Mouse (Mus musculus): ENCODE measurements at regions not wholly inside any gene's neighbourhood (a gene's known extent, or its start where the extent isn't known, plus 50 kb on each side); places are given as distances from the start of the nearest gene placed in this dataset.
"Not testable (repeated sequence)": the region's sequence is repeated elsewhere in the genome, so short reads cannot be mapped to it uniquely, and the experiment has no call there.

- WGBS: 41% methylated on average over 8 of the region's 8 CpGs
- no peak for ATAC-seq
Observed at GRCm38 (mm10) chr10:99580191-99580590, 179.3 kb downstream of the Csl start.

GRCm38 (mm10) chr10:99581074-99581473 is 178.4 kb downstream of the Csl start:
- ATAC-seq: no peak
- H3K27me3 ChIP-seq: no peaks in the 10 kb centered on the region
- no peak overlapping the region for H3K4me2 ChIP-seq (replicated peaks)
- no peak overlapping the region for H3K4me3 ChIP-seq (replicated peaks)
- no peaks in the 10 kb centered on the region for H3K9me3 ChIP-seq
- WGBS: 84% methylated on average over 8 of the region's 8 CpGs
- H3K27ac ChIP-seq: no peak overlapping the region
- no peaks in the 10 kb centered on the region for H3K36me3 ChIP-seq
- H3K4me1 ChIP-seq (replicated peaks): no peaks in the 10 kb centered on the region
- H3K9ac ChIP-seq (replicated peaks): no peak overlapping the region

More at GRCm38 (mm10) chr10:99580191-99580590, 179.3 kb downstream of the Csl start:
- H3K4me1 ChIP-seq (replicated peaks): peaks cover 6% of the 10 kb centered on the region
- H3K27ac ChIP-seq: no peak overlapping the region
- no peak overlapping the region for H3K9ac ChIP-seq (replicated peaks)
- no peaks in the 10 kb centered on the region for H3K9me3 ChIP-seq
- H3K36me3 ChIP-seq: no peaks in the 10 kb centered on the region
- H3K4me2 ChIP-seq (replicated peaks): no peak overlapping the region
- no peak overlapping the region for H3K4me3 ChIP-seq (replicated peaks)
- no peaks in the 10 kb centered on the region for H3K27me3 ChIP-seq

GRCm38 (mm10) chr10:99584855-99585254 is 174.6 kb downstream of the Csl start:
- ATAC-seq: no peak
- no peak overlapping the region for H3K4me2 ChIP-seq (replicated peaks)
- WGBS: 83% methylated on average over 2 of the region's 2 CpGs

GRCm38 (mm10) chr10:99592220-99592619 is 167.2 kb downstream of the Csl start:
- Histone ChIP-seq H3K4me3 (replicated peaks) (no peak overlapping the region), H3K9me3 (no peaks in the 10 kb centered on the region), H3K27ac (no peak overlapping the region), H3K4me1 (replicated peaks) (no peaks in the 10 kb centered on the region; the same call in 1 of the 2 replicates), H3K4me2 (replicated peaks) (no peak overlapping the region), H3K9ac (replicated peaks) (no peak overlapping the region), H3K27me3 (no peaks in the 10 kb centered on the region), H3K36me3 (no peaks in the 10 kb centered on the region)
- peak; percentile 81 for ATAC-seq
- WGBS: 41% methylated on average over 9 of the region's 9 CpGs

More at GRCm38 (mm10) chr10:99584855-99585254, 174.6 kb downstream of the Csl start:
- no peaks in the 10 kb centered on the region for H3K9me3 ChIP-seq
- no peaks in the 10 kb centered on the region for H3K4me1 ChIP-seq (replicated peaks)
- no peak overlapping the region for H3K4me3 ChIP-seq (replicated peaks)
- no peak overlapping the region for H3K27ac ChIP-seq
- H3K27me3 ChIP-seq: no peaks in the 10 kb centered on the region
- no peak overlapping the region for H3K9ac ChIP-seq (replicated peaks)
- no peaks in the 10 kb centered on the region for H3K36me3 ChIP-seq

GRCm38 (mm10) chr10:99595659-99596058 is 163.8 kb downstream of the Csl start:
- Histone ChIP-seq H3K4me3 (replicated peaks) (no peak overlapping the region), H3K4me1 (replicated peaks) (peaks cover 6% of the 10 kb centered on the region; the same call in 1 of the 2 replicates), H3K9me3 (no peaks in the 10 kb centered on the region), H3K4me2 (replicated peaks) (no peak overlapping the region), H3K27ac (no peak overlapping the region), H3K9ac (replicated peaks) (no peak overlapping the region), H3K27me3 (no peaks in the 10 kb centered on the region), H3K36me3 (no peaks in the 10 kb centered on the region)
- WGBS: 89% methylated on average over 14 of the region's 14 CpGs
- ATAC-seq: no peak

- Histone ChIP-seq H3K27ac (0 out of 2 replicates have a peak overlapping the region, but pooled peaks have one; percentile 53), H3K9ac (replicated peaks) (peak overlapping the region; percentile 56), H3K4me3 (replicated peaks) (peak overlapping the region; percentile 43), H3K4me2 (replicated peaks) (peak overlapping the region; percentile 58)
- not testable (repeated sequence) for H3K4me1 ChIP-seq (replicated peaks); H3K36me3 ChIP-seq; H3K9me3 ChIP-seq; H3K27me3 ChIP-seq
- WGBS: 45% methylated on average over 24 of the region's 34 CpGs
- ATAC-seq: peak; percentile 86
Observed at GRCm38 (mm10) chr10:99599142-99600120, 160.0 kb downstream of the Csl start.

GRCm38 (mm10) chr10:99602331-99602730 is 157.1 kb downstream of the Csl start:
- Histone ChIP-seq H3K9ac (replicated peaks) (no peak overlapping the region), H3K9me3 (no peaks in the 10 kb centered on the region), H3K4me3 (replicated peaks) (no peak overlapping the region), H3K27ac (no peak overlapping the region), H3K4me2 (replicated peaks) (no peak overlapping the region), H3K36me3 (no peaks in the 10 kb centered on the region), H3K27me3 (no peaks in the 10 kb centered on the region), H3K4me1 (replicated peaks) (peaks cover 8% of the 10 kb centered on the region; the same call in 1 of the 2 replicates)
- WGBS: 86% methylated on average over 5 of the region's 5 CpGs
- ATAC-seq: no peak

GRCm38 (mm10) chr10:99604172-99604571 is 155.3 kb downstream of the Csl start:
- no peaks in the 10 kb centered on the region for H3K36me3 ChIP-seq
- H3K9ac ChIP-seq (replicated peaks): no peak overlapping the region
- H3K27ac ChIP-seq: no peak overlapping the region
- 93% methylated on average over 1 of the region's 1 CpGs for WGBS
- H3K9me3 ChIP-seq: no peaks in the 10 kb centered on the region
- H3K4me1 ChIP-seq (replicated peaks): peaks cover 8% of the 10 kb centered on the region; the same call in 1 of the 2 replicates
- no peak for ATAC-seq
- H3K27me3 ChIP-seq: no peaks in the 10 kb centered on the region
- H3K4me2 ChIP-seq (replicated peaks): no peak overlapping the region
- H3K4me3 ChIP-seq (replicated peaks): no peak overlapping the region

GRCm38 (mm10) chr10:99608477-99608876 is 151.0 kb downstream of the Csl start:
- Histone ChIP-seq H3K36me3 (no peaks in the 10 kb centered on the region), H3K4me3 (replicated peaks) (no peak overlapping the region), H3K4me1 (replicated peaks) (no peaks in the 10 kb centered on the region), H3K9me3 (no peaks in the 10 kb centered on the region), H3K4me2 (replicated peaks) (no peak overlapping the region), H3K9ac (replicated peaks) (no peak overlapping the region), H3K27ac (no peak overlapping the region), H3K27me3 (no peaks in the 10 kb centered on the region)
- no peak for ATAC-seq
- WGBS: 86% methylated on average over 10 of the region's 10 CpGs

GRCm38 (mm10) chr10:99609420-99609819 is 150.0 kb downstream of the Csl start:
- Histone ChIP-seq H3K9ac (replicated peaks) (no peak overlapping the region), H3K27ac (no peak overlapping the region), H3K36me3 (no peaks in the 10 kb centered on the region), H3K9me3 (no peaks in the 10 kb centered on the region), H3K4me3 (replicated peaks) (no peak overlapping the region), H3K4me2 (replicated peaks) (no peak overlapping the region), H3K4me1 (replicated peaks) (no peaks in the 10 kb centered on the region), H3K27me3 (no peaks in the 10 kb centered on the region)
- ATAC-seq: no peak
- WGBS: 93% methylated on average over 3 of the region's 3 CpGs

GRCm38 (mm10) chr10:99610890-99611289 is 148.6 kb downstream of the Csl start:
- 88% methylated on average over 4 of the region's 4 CpGs for WGBS
- no peak for ATAC-seq

GRCm38 (mm10) chr10:99614392-99615249 is 144.8 kb downstream of the Csl start:
- H3K9ac ChIP-seq (replicated peaks): no peak overlapping the region
- 74% methylated on average over 7 of the region's 7 CpGs for WGBS
- ATAC-seq: no peak
- no peak overlapping the region for H3K4me3 ChIP-seq (replicated peaks)
- no peaks in the 10 kb centered on the region for H3K36me3 ChIP-seq
- no peak overlapping the region for H3K27ac ChIP-seq
- H3K4me1 ChIP-seq (replicated peaks): no peaks in the 10 kb centered on the region
- no peaks in the 10 kb centered on the region for H3K9me3 ChIP-seq
- H3K4me2 ChIP-seq (replicated peaks): no peak overlapping the region
- no peaks in the 10 kb centered on the region for H3K27me3 ChIP-seq

More at GRCm38 (mm10) chr10:99610890-99611289, 148.6 kb downstream of the Csl start:
- Histone ChIP-seq H3K9me3 (no peaks in the 10 kb centered on the region), H3K36me3 (no peaks in the 10 kb centered on the region), H3K4me1 (replicated peaks) (no peaks in the 10 kb centered on the region), H3K4me3 (replicated peaks) (no peak overlapping the region), H3K9ac (replicated peaks) (no peak overlapping the region), H3K27ac (no peak overlapping the region), H3K4me2 (replicated peaks) (no peak overlapping the region), H3K27me3 (no peaks in the 10 kb centered on the region)
